Mouse (Mus musculus): ENCODE results near the gene Slc17a5.

Slc17a5 gene

DNA sequence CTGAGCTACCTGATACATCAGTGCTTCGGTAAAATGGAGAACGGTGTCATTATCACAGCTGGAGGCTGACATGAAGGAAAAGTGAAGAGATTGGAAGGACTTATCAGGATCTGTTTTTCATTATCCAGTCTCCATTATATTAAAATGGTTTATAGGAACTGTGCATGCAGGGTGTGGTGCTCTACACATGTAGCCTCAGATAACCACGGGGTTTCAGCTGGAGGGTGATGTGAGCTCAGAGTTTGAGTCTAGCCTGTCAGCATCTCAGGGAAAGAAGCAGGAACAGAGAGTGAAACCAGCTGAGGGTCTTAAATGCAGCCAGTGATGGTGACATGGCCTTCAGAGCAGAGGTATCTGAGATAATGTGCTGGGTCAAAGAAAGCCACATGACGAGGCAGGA is 28.4 kb downstream of the Slc17a5 start:
- ATAC-seq (ENCODE audit: low TSS enrichment), result no peak

DNA sequence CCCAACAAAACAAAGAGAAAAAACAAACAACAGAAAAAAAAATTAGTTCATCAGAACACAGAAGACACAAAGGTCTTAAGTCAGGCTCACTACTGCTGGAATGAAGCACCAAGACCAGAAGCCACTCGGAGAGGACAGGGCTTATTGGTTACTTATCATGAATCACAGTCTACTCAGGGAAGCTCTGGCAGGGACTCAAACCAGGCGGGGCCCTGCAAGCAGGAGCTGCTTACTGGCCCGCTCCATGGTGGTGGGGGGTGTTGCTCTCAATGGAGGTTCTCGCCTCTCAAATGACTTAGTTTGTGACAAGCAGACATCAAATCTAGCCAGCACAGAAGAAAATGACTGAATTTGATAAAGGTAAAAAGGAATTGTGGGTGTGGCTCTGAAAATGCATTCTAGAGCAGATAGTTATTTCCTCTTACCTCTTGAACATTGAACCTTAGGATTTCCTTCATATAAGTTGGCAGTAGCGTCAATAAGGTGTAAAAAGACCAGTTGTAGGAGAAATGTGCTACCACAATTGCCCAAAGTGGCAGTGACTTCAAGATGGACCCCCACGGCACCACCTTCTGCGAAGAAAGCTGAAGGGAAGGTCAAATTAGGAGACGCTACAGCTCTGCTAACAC is 29.1 kb downstream of the Slc17a5 start:
- no peak for ATAC-seq (ENCODE audit: low TSS enrichment)

DNA sequence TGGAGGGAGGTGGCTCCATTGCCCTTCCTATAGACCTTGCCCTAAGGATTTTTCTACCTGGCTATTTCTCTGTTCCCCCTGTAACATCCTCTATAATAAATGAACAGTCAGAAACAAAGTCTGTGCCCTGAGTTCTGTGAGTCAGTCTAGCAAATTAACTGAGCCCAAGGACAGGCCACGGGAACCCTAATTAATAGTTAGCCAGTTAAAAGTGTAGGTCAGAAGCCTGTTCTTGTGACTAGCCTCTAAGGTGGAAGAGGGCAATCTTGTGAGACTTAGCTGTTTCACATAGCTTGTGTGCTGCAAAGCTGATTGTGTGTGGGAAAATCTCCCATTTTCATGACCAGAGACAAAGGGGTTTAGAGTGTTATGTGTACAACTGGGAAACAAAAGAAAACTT is 30.8 kb downstream of the Slc17a5 start:
- ATAC-seq (ENCODE audit: low TSS enrichment), result no peak

DNA sequence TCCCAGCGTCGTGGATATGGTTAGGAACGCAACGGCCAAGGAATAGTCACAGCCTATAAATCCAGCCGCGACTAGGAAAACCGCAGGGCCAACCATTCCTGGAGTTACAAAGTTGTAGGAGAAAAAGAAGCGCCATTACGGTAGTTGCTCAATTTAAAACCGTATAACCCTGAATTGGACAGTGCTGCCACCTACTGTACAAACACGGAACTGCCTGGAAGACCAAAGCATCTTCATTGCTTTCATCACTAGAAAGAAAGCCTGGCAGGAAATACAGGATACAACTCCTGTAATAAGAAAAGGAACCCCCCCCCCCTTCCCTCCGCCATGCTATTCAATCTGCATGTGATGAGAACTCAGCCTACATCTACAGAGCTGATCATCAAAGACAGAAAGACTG is 34.9 kb downstream of the Slc17a5 start:
- ATAC-seq (ENCODE audit: low TSS enrichment), result peak; percentile 88

DNA sequence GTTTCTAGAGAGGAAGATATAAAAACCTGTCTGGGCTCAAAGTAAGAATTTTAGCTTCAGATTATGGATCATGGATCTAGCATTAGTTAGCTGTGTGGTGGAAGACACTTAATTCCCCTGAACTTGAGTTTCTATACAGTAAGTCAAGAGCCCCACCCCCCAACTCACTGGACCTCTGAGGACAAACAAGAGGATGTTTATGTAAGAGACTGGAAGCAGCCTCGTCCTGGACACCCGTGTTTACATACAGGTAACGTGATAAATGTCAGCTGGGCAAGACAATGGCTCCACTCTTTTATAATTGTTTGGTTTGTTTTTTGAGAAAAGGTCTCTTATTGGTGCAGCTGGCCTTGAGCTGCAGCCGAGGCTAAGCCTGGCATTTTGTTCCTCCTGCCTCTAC is 36.1 kb downstream of the Slc17a5 start:
- ATAC-seq (ENCODE audit: low TSS enrichment), result no peak

DNA sequence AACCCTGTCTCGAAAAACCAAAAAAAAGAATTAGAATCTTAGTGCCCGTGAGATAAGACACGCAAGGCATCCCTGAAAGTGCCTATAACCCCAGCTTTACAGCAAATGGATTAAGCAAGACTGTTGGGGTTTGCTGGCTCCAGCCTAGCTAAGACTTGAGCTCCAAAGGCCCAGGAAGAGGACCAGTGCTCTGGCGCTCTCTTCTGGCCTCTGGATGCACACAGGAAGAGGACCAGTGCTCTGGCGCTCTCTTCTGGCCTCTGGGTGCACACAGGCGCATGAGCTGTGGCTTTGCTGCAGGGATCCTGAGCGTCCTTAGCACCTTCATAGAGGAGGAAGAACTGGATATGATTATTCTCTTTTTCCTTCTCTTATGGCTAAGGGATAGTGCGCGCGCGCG is 40.1 kb downstream of the Slc17a5 start:
- no peak for ATAC-seq (ENCODE audit: low TSS enrichment)

DNA sequence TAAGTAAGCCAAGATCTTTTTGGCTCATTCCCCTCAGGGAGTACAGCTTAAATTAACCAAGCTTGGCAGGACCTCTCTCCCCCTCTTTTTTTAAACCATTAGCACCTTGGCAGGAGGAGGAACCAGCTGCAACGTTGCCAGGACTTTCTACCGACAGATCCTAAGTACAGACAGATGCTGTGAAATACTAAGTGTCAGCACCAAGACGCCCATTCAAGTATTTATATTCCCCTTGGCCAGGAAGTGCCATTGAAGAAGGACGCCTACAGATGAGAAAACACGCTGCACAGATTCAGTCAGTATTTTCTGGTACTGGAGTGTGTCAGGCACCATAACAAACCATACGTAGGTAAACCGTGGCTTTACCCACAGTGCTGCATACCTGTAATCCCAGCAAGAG is 40.9 kb downstream of the Slc17a5 start:
- peak; percentile 98 for ATAC-seq (ENCODE audit: low TSS enrichment)

DNA sequence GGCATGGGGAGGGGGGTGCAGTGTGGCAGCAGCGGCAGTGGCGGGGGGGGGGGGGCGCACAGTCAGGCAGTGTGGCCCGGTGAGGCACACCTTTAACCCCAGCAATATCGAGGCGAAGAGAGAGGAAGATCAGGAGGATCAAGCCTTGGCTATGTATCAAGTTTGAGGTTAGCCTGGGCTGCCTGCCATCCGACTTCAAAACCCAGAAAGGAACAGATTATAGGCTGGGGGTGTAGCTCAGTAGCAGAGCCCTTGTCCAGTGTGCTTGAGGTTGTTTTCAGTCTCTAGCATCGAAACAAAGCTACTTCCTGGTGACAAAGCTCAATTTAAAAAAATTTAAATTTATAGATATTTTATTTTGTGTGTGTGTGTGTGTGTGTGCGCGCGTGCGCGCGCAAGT is 46.1 kb downstream of the Slc17a5 start:
- no peak for ATAC-seq (ENCODE audit: low TSS enrichment)

DNA sequence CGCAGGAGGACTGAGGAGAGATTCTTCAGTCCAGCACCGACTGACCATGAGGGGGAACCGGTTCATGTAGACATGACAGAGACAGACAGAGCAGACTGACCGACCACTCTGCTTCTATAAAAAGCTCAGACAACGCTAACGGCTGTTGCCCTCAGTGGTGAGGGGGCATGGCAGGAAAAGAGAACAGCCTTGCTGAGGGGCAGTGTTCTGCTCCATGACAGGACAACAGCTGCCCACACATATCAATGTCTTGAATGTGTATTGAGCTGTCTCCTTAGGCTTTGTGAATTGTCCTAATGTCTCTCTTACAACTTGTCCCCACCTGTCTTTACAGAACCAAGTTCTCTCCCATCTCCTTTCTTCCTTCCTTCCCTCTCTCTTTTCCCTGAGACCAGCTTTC is 49.4 kb downstream of the Slc17a5 start:
- no peak for ATAC-seq (ENCODE audit: low TSS enrichment)

DNA sequence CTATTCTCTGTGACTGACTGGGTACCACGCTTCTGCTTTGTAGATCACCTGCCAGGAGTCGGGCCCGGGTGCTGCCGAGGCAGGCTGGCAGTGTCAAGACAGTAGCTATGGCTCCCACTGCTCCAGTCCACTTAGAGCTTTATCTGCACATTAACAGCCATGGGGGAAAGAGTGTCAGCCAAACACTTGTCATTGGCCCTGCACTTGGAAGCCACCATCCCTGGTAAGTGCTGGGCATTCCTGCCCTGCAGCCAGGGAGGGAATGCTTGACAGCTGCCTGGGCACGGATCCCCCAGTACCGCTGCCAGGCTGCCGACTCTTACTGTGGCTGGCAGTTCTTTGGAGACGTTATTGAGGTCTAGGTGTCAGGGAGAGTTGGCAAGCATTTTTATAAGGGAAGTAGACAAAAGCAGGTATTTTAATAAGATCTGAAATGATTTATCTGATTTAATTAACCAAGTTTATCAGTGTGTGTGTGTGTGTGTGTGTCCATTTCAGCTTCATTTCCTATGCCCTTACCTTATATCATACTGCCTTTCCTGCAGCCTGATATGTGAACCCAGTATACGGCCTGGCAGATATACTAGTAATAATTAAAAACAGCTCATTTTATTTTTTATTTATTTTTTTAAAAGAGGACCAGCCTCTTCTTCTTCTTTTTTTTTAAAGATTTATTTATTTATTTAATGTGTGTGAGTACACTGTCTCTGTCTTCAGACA is 50.5 kb downstream of the Slc17a5 start:
- ATAC-seq (ENCODE audit: low TSS enrichment), result no peak; the same call in 1 of the 2 replicates

DNA sequence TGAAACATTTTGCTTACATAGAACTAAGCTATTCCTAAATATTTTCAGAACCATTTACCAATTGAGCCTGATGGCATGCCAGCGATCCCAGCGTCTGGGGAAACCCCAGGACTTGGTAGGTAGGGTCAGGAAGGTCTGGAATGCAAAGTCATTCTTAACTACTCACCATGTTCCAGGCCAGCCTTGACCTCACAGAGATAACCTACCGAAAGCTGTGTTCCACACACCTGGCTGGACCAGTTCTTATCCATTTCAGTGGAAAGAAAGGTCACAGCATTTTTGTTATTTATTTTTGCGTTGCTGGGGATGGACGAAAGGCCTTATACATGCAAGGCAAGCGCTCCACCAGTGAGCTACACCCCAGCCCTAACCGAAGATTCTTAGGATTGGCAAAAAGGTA is 53.2 kb downstream of the Slc17a5 start:
- ATAC-seq (ENCODE audit: low TSS enrichment), result no peak

DNA sequence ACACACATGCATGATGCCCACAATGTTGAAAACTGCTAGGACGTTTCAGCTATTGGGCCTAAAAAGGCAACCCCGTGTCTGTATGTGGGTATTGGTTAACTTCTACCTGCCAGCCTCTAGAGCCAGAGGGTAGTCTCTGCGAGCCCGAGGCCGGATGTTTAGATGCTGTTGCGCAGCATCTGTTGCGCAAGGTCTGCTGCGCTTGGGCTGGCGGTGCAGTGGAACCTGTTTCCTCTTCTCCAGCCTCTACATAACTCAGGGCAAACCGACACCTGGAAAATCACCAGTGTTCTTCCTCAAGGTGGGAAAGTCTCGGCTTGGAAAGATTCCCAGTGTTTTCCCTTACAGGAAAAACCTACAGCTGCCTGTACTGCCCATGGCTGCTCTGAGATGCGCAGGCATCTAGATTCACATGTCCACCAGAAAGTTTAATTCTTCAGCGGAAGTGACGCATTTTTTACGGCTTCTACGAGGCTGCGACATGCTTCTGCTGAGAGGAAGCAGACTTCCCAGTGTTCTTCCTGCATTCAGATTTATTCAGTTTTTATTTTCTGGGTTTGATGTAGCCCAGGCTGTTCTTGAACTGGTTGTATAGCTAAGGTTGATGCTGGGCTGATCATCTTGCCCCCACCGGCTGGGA is 54.4 kb downstream of the Slc17a5 start:
- ATAC-seq (ENCODE audit: low TSS enrichment), result no peak

DNA sequence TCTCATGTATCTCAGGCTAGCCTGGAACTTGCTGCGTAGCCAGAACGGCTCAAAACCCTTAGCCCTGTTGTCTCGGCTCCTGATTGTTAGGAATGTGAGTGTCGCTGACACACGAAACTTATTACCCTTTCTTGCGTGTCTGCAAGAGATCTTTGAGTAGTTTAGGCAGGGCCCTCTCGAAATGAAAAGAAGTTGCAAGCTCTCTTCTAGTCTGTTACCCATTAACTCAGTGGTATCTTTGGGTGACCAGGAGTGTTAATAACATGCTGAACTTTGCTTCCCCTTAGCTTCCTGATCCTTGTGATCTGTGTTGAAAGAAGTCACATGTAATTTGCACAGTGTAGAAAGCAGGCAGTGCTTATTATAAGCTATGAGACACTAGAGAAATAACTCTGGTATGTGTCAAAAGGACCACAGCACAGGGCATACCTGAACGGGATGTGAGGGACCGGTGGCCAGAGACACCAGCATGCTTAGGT is 55.5 kb downstream of the Slc17a5 start:
- no peak for ATAC-seq (ENCODE audit: low TSS enrichment)

DNA sequence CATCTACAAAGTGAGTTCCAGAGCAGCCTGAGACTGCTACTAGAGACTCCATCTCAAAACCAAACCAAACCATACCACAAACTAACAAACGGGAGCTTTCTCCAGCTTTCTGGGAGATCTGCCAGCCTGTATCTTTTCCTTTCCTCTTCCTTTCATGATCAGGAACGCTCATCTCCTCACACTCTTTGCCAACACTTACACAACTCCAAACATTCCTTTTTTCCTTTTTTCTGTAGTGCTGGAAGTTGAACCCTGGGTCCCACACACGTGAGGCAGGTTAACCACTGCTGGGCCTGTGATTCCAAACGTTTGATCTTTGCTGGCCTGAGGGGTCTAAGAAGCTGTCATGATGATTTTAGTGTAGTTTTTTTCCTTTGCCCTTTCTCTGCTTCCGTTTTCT is 56.0 kb downstream of the Slc17a5 start:
- no peak for ATAC-seq (ENCODE audit: low TSS enrichment)

DNA sequence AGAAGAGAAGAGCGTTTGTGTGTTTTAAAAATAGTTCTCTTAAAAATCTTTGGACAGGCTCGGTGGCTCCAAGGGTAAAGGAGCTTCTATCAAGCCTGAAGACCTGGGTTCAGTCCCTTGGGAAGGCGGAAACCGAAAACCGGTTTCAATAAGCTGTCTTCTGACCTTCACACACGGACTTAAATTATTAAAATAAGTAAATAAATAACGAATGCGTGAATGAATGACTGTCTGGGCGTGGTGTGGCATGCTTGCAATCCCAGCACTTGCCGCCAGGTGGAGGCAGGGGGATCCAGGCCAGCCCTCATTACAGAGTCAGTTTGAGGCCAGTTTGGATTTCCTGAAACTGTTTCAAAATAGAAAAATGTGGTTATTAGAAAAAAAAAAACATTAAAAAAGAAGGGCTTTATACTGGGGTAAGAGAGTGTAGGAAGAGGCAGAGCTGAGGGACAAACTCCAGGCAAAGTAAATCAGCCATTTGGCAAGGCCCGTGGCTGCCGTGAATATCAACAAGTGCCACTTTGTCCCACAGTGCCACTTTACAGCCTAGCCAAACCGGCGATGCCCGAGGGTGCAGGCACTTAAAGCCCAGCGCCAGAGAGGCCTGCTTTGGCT is 60.0 kb downstream of the Slc17a5 start:
- peak; percentile 61 for ATAC-seq (ENCODE audit: low TSS enrichment)

DNA sequence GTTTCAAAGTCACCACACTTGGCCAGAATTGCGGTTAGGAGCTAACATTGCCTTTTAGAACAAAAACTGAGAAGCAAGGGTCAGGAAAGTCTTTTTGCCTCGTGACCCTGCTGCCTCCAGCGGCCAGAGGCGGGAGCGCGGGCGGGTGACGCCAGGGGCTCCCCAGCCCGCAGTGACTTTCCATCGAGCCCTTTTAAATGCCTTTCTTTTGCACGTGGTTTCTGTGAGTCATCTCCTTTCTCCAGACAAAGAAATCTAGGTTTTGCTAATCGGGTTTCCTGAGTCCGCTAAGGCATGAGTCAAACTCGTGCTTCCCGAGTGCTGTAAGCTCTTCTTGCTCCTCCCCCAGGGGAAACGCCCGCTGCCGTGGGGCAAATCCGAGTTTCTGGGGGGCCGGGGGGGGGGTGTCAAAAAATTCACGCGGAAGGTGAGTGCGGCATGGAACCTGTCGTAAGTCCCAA is 60.5 kb downstream of the Slc17a5 start:
- peak; percentile 87 for ATAC-seq (ENCODE audit: low TSS enrichment)

DNA sequence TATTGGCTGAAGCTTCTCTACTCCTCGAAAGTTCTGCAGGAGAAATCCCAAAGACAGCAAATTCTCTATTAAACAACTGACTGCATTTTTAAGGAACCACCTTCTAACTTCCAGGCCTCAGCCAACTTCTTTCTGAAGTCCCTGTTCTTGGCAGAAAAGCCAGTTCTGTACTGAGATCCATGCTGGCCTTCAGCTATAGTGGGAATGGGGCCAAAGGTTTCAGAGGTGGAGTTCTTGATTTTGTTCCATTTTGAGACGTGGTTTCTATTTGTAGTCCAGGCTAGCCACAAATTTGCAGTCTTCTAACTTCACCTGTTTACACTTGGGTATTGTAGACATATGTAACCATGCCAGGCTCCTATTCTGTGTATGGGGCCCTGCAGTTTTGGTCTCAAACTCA is 61.6 kb downstream of the Slc17a5 start:
- ATAC-seq (ENCODE audit: low TSS enrichment), result no peak

DNA sequence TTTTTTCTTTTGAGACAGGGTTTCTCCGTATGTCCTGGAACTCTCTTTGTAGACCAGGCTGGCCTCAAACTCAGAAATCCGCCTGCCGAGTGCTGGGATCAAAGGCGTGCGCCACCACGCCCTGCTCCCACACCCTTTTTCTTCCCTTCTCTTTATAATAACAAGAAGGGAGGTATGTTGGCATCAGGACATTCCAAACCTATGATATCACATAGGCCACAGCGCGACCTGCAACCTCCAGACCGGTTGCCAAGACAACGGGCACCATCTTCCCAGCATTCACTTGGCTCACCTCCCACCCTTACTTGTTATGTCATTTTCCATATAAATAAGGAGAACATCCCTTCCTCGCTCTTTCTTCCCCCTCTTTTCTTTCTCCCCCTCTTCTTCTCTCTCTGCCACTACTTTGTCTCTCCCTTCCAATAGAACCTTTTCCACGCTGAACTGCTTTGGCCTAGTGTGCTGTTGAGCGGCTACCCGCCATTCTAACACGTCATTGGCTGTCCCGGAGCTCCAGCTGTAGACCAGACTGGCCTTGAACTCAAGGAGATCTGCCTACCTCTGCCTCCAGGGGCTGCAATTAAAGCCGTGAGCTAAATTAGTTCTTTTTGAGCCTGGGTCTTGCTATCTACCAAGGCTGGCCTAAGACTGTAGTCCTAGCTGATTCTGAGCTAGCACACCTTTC is 62.2 kb downstream of the Slc17a5 start:
- ATAC-seq (ENCODE audit: low TSS enrichment), result no peak

DNA sequence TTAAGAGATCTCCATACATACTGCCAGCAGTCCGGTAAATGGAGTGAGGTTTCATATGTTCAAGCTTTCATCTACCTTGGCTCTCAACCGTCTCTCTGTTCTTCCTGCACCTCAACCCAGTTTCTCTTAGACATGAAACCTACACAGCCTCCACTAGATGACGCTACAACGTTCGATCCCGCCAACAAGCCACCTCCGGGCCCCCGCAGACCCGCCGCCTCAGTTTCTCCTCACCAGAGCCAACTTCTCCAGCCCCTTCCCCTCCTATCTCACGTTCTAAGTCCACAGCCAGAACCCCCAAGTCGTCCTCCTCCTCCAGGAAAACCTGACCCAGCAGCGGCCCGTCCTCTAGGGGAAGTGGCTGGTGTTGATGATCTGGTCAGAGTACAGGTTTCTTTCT is 66.2 kb downstream of the Slc17a5 start:
- peak; percentile 69 for ATAC-seq (ENCODE audit: low TSS enrichment)

DNA sequence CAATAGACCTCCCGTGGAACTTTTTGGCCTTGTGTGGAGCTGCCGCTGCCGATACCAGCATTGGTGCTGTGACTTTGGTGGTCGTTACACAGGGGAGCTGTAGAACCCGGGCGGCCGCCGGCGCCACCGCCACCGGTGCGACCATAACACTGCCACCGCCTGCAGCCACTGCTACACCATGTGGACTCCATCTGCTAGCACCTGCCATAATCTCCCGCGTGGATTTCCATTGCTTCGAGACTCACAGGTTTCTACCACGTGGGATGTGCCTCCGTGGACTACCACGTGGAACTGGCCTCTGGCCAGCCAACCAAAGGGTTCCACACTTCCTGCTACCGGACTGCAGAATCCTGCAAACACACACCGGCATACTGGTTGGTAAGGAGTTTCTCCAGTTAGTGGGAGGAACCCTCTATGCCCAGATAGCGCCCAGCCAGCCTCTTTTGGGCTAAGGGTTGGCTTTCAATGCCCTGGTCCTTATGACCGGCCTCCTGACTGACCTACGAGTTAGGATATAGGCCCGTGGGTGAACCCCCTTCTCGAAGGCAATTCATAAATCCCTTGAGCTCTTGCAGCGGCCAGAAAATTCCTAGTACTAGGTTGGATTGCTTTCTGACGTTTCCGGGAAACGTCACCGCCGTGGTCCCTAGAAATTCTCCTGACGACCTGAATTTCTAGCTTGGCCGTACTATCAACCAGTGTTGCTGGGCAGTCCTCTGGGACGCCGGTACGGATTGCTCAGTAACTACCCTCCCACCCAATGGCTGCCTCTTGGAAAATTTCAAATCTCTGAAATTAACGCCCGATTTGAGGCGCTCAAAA is 66.8 kb downstream of the Slc17a5 start:
- ATAC-seq (ENCODE audit: low TSS enrichment), result peak; percentile 38

DNA sequence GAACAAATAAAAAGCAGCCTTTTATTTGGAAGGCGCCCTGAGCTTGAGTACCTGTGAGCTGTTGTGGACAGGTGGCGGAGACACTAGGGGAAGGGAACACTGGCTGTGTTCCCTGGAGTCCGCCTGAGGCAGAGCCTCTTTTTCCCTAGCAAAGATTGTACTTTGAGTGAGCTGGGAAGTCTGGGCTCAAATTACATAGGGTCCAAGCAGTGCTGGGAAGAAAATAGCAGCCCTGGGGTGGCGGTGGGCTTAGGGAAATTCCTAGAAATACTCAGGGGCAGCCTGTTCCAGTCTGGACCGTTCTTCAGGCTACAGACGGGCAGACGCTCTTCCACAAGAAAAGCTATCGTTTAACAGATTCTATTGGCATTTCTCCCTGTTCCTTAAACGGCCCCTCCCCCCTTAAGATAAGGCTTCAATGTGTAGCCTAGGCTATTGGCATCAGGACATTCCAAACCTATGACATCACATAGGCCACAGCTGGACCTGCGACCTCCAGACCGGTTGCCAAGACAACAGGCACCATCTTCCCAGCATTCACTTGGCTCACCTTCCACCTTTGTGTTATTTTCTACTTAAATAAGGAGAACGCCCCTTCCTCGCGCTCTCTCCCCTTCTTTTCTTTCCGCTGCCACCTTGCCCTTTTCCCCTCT is 67.6 kb downstream of the Slc17a5 start:
- no peak for ATAC-seq (ENCODE audit: low TSS enrichment)

All from frontal cortex, adult (tissue).